In genomic region chr3:133334691-133335090, GRCm38 (mm10) we compare ENCODE assay signal across 19 mouse cellular contexts. TPM values are rescaled to one million over a fixed set of nuclear protein-coding genes. Genes with fewer than 3 reads are reported as not detected.
DNase-seq lines count a peak whose midpoint lies in the region; ATAC-seq and TF ChIP-seq lines count a peak whose summit lies in the region.
"Had no signal": no experiment of that assay in that cellular context is flagged by ENCODE, and none has a peak within 500 bp of the region (broad histone marks: within the 10 kb centered on the region; RNA-seq: fewer than 3 reads in every experiment).

No protein-coding gene starts in this region.

- peak overlapping the region; percentile 69 for H3K27ac ChIP-seq in heart, embryonic 15.5 days
- peak overlapping the region; percentile 77 for H3K27ac ChIP-seq in CH12.LX (ENCODE audit: insufficient read depth, low read depth)
- H3K27ac ChIP-seq: embryonic facial prominence, embryonic 10.5 days; forebrain, embryonic 13.5 days; hindbrain, embryonic 10.5 days; hindbrain, embryonic 14.5 days had no signal

- H3K4me3 ChIP-seq in heart, embryonic 15.5 days, result no peak overlapping the region
- H3K4me3 ChIP-seq in CH12.LX (replicated peaks in 1 of 3; ENCODE audit: low read depth in 2 of 3, low read length in 2 of 3, poor library complexity in 1 of 3), result peak overlapping the region in 2 of 3 experiments; percentile 0 to 12
- H3K4me3 ChIP-seq: embryonic facial prominence, embryonic 10.5 days; forebrain, embryonic 13.5 days; gastrocnemius, adult 2 months; heart, embryonic 12.5 days; hindbrain, embryonic 10.5 days had no signal

- ATAC-seq in heart, embryonic 15.5 days (replicated peaks; ENCODE audit: insufficient number of reproducible peaks, insufficient read depth, low FRiP score, low read depth), result no peak
- ATAC-seq: forebrain, embryonic 13.5 days; intestine, embryonic 16.5 days had no signal

- no peak for TF ChIP-seq CTCF in CH12.LX (conservative IDR thresholded peaks at IDR 0.05 in 1 of 2, IDR thresholded peaks at IDR 0.05 in 1 of 2; ENCODE audit: low read depth in 2 of 2, low read length in 2 of 2)

- H3K9ac ChIP-seq in heart, embryonic 15.5 days, result no peak overlapping the region
- H3K9ac ChIP-seq in CH12.LX (ENCODE audit: insufficient read depth, low read depth), result peak overlapping the region; percentile 55
- H3K9ac ChIP-seq: forebrain, embryonic 13.5 days; heart, embryonic 12.5 days; hindbrain, embryonic 14.5 days had no signal

- H3K36me3 ChIP-seq in heart, embryonic 15.5 days, result peaks cover 10% of the 10 kb centered on the region; the same call in 1 of the 2 replicates
- peaks cover 4 to 21% of the 10 kb centered on the region in 2 experiments for H3K36me3 ChIP-seq in CH12.LX (replicated peaks in 1 of 2; ENCODE audit: control insufficient read depth in 1 of 2, insufficient read depth in 1 of 2, low read length in 1 of 2)

- no peak for TF ChIP-seq POLR2A in CH12.LX (IDR thresholded peaks at IDR 0.05; ENCODE audit: low read depth, low read length)

- TF ChIP-seq RAD21 in CH12.LX (IDR thresholded peaks at IDR 0.05; ENCODE audit: low read depth, low read length), result no peak

- no peaks in the 10 kb centered on the region for H3K27me3 ChIP-seq in heart, embryonic 15.5 days
- H3K27me3 ChIP-seq in CH12.LX (replicated peaks), result no peaks in the 10 kb centered on the region
- H3K27me3 ChIP-seq: forebrain, embryonic 13.5 days; heart, embryonic 12.5 days had no signal

- no peak for DNase-seq in heart, postnatal 4 days
- DNase-seq in A20 (ENCODE audit: low read depth, low spot score), result peak; percentile 69
- no peak for DNase-seq in CH12.LX (ENCODE audit: extremely low read depth)
- no peak for DNase-seq in left cerebral cortex, postnatal 25 days (ENCODE audit: low spot score in 2 of 2)
- DNase-seq in spleen, postnatal 4 days (ENCODE audit: low spot score in 2 of 2), result no peak
- DNase-seq: adrenal gland, adult 8-10 months; adrenal gland, postnatal 36 days; cerebellum, adult 2 months; cerebellum, postnatal 10 days; gastrocnemius, adult 2 months; gastrocnemius, postnatal 25 days; kidney, adult 2 months had no signal

- peak overlapping the region; percentile 35 for H3K4me2 ChIP-seq in heart, embryonic 15.5 days
- peak overlapping the region; percentile 78 for H3K4me2 ChIP-seq in CH12.LX (ENCODE audit: insufficient read depth, low read depth, poor library complexity, severe bottlenecking)
- H3K4me2 ChIP-seq: forebrain, embryonic 13.5 days; heart, embryonic 12.5 days; hindbrain, embryonic 14.5 days had no signal

- intact Hi-C loops in left cerebral cortex, postnatal 25 days (cut with DNase I), result loop anchor here (5.0 kb wide), 1 partner anchor 208 kb away; no protein-coding TSS in a partner anchor

- in situ Hi-C loops in CH12.LX (cut with MboI; ENCODE audit: low pct_ligation_motif_present, low pct_unique_long_range_greater_than_20kb, low sequenced_read_pairs), result loop anchor here (10.0 to 25.0 kb wide), 4 partner anchors 50 to 478 kb away; no protein-coding TSS in a partner anchor

- no peaks in the 10 kb centered on the region for H3K79me2 ChIP-seq in CH12.LX (replicated peaks; ENCODE audit: control insufficient read depth, extremely low read depth, insufficient read depth, poor library complexity, severe bottlenecking)

- peaks cover 27% of the 10 kb centered on the region for H3K4me1 ChIP-seq in heart, embryonic 15.5 days (replicated peaks)
- peaks cover 41 to 84% of the 10 kb centered on the region in 2 experiments for H3K4me1 ChIP-seq in CH12.LX (ENCODE audit: control insufficient read depth in 1 of 2, insufficient read depth in 2 of 2)

- 65% methylated on average over 5 of the region's 5 CpGs for WGBS in heart, embryonic 15.5 days

- dilution Hi-C loops in CH12.LX (cut with MboI; ENCODE audit: extremely low pct_ligation_motif_present, extremely low pct_unique_long_range_greater_than_20kb, low sequenced_read_pairs), result no loop called here

- H3K9me3 ChIP-seq in heart, embryonic 15.5 days (replicated peaks), result no peaks in the 10 kb centered on the region
- H3K9me3 ChIP-seq in CH12.LX (replicated peaks; ENCODE audit: low read length), result no peaks in the 10 kb centered on the region
- H3K9me3 ChIP-seq: embryonic facial prominence, embryonic 10.5 days; forebrain, embryonic 13.5 days; heart, embryonic 12.5 days; hindbrain, embryonic 10.5 days had no signal

- TF ChIP-seq EP300 in CH12.LX (IDR thresholded peaks at IDR 0.05; ENCODE audit: low read length), result no peak

TF ChIP-seq in CH12.LX, 34 proteins besides CTCF, POLR2A, EP300 and RAD21:
- TF ChIP-seq SIN3A (IDR thresholded peaks at IDR 0.05; ENCODE audit: low read length) (0 out of 2 replicates have a peak, but pooled peaks have one; percentile 22), CHD1 (IDR thresholded peaks at IDR 0.05; ENCODE audit: low read depth, low read length) (0 out of 2 replicates have a peak, but pooled peaks have one; percentile 4), MEF2A (IDR thresholded peaks at IDR 0.05; ENCODE audit: borderline replicate concordance, low read depth, low read length) (0 out of 2 replicates have a peak, but pooled peaks have one; percentile 14), JUND (conservative IDR thresholded peaks at IDR 0.05; ENCODE audit: low read depth, low read length) (no peak), BHLHE40 (IDR thresholded peaks at IDR 0.05; ENCODE audit: low read depth, low read length) (peak; percentile 28; the same call in 1 of the 2 replicates), MAX (IDR thresholded peaks at IDR 0.05; ENCODE audit: low read length) (no peak), IRF4 (IDR thresholded peaks at IDR 0.05; ENCODE audit: low read depth, low read length) (no peak), RCOR1 (conservative IDR thresholded peaks at IDR 0.05; ENCODE audit: low read depth, low read length) (no peak), TCF12 (IDR thresholded peaks at IDR 0.05; ENCODE audit: low read depth, low read length) (0 out of 2 replicates have a peak, but pooled peaks have one; percentile 19), ZNF384 (IDR thresholded peaks at IDR 0.05; ENCODE audit: low read depth, low read length) (peak; percentile 63; the same call in 1 of the 2 replicates), CHD2 (IDR thresholded peaks at IDR 0.05; ENCODE audit: low read length) (no peak)

RNA-seq across cellular contexts. Expression of gene Ppa2, which starts 24.8 kb away (rescaled TPM):
- 107 and 125 TPM in 2 replicates for polyA plus RNA-seq in heart, embryonic 15.5 days (2015; fragmentation: Nextera tagmentation; extraction: Ambion mirVana)
- total RNA-seq in heart, postnatal 4 days (2021), result 10 to 100 TPM; 83.7 to 92.5 TPM
- total RNA-seq in CH12.LX (2012; rRNA removed) (129 and 132 TPM in 2 replicates), CH12.LX (2014; rRNA removed) (119 and 145 TPM in 2 replicates)
- polyA plus RNA-seq in CH12.LX (2012; ENCODE audit: insufficient read length, low read depth), result 98.3 and 101 TPM in 2 replicates
- total RNA-seq in left cerebral cortex, postnatal 25 days (2021), result 10 to 100 TPM; 45.5 to 46.7 TPM
